Mouse (Mus musculus) ES-E14 (cell line): ENCODE results near the gene Kmt2b.

Experiments
- CHD2 ChIP-seq: IDR thresholded peaks from 2 replicates; pipeline ENCODE4 v1.6.1; 2014; ENCODE audit warnings: mild to moderate bottlenecking, low read depth, low read length, inconsistent platforms
- HCFC1 ChIP-seq: IDR thresholded peaks from 2 replicates; pipeline ENCODE4 v1.6.1; 2012; ENCODE audit warnings: low read length, inconsistent platforms, borderline replicate concordance; ENCODE audit not compliant: insufficient read depth
- ZC3H11A ChIP-seq: IDR thresholded peaks from 2 replicates; pipeline ENCODE4 v1.6.1; 2012; ENCODE audit warnings: low read depth, mild to moderate bottlenecking, inconsistent platforms, low read length, borderline replicate concordance
- ZNF384 ChIP-seq: IDR thresholded peaks from 2 replicates; pipeline ENCODE4 v1.6.1; 2012; ENCODE audit warnings: low read depth, low read length, inconsistent platforms

GRCm38 (mm10) chr7:30520856-30521255, 67.7 kb downstream of the Kmt2b start:
- TF ChIP-seq CHD2 = no peak
- TF ChIP-seq ZC3H11A = no peak
- TF ChIP-seq ZNF384 = no peak
- no peak for TF ChIP-seq HCFC1
